Mouse (Mus musculus): Measurements from ENCODE around the gene Setd4. TPM values are rescaled to one million over a fixed set of nuclear protein-coding genes. Genes with fewer than 3 reads are reported as not detected.
"Not testable (repeated sequence)": the region's sequence is repeated elsewhere in the genome, so short reads cannot be mapped to it uniquely, and the experiment has no call there.

The Setd4 gene
- polyA plus RNA-seq, 2 experiments: 11.7 to 17.1 TPM

- Histone ChIP-seq H3K4me1 (ENCODE audit: control insufficient read depth, insufficient read depth, low read length) (no peaks in the 10 kb centered on the region), H3K9ac (ENCODE audit: low read depth, low read length, severe bottlenecking) (no peak overlapping the region), H3K9me3 (ENCODE audit: control insufficient read depth, low read length) (no peaks in the 10 kb centered on the region), H3K27ac (replicated peaks; ENCODE audit: low read depth, low read length) (no peak overlapping the region), H3K4me3 (replicated peaks; ENCODE audit: low read length) (no peak overlapping the region), H3K27me3 (ENCODE audit: control insufficient read depth, insufficient read depth, low read length) (no peaks in the 10 kb centered on the region), H3K36me3 (ENCODE audit: control insufficient read depth, insufficient read depth, low read length) (no peaks in the 10 kb centered on the region), H3K4me2 (replicated peaks; ENCODE audit: low read depth, low read length, severe bottlenecking) (no peak overlapping the region)
- ATAC-seq (ENCODE audit: low FRiP score, low read depth) (no peak), DNase-seq (ENCODE audit: low spot score) (no peak)
- 70% methylated on average over 4 of the region's 4 CpGs for WGBS
- no peak for TF ChIP-seq POLR2A (IDR thresholded peaks at IDR 0.05; ENCODE audit: borderline replicate concordance, extremely low read depth, insufficient read depth, insufficient read length)
These were observed 20.8 kb upstream of the Setd4 start for GRCm38 (mm10) chr16:93624671-93625070.

- H3K4me3 ChIP-seq (replicated peaks; ENCODE audit: low read length); H3K27ac ChIP-seq (replicated peaks; ENCODE audit: low read depth, low read length); H3K4me2 ChIP-seq (replicated peaks; ENCODE audit: low read depth, low read length, severe bottlenecking); H3K4me1 ChIP-seq (ENCODE audit: control insufficient read depth, insufficient read depth, low read length); H3K9me3 ChIP-seq (ENCODE audit: control insufficient read depth, low read length); H3K27me3 ChIP-seq (ENCODE audit: control insufficient read depth, insufficient read depth, low read length); H3K9ac ChIP-seq (ENCODE audit: low read depth, low read length, severe bottlenecking); H3K36me3 ChIP-seq (ENCODE audit: control insufficient read depth, insufficient read depth, low read length); DNase-seq (ENCODE audit: low spot score); ATAC-seq (ENCODE audit: low FRiP score, low read depth): not testable (repeated sequence)
- 83% methylated on average over 4 of the region's 4 CpGs for WGBS
These were observed 19.9 kb upstream of the Setd4 start for GRCm38 (mm10) chr16:93623759-93624158.

- TF ChIP-seq POLR2A (IDR thresholded peaks at IDR 0.05; ENCODE audit: borderline replicate concordance, extremely low read depth, insufficient read depth, insufficient read length): no peak
- no peak overlapping the region for H3K9ac ChIP-seq (ENCODE audit: low read depth, low read length, severe bottlenecking)
- DNase-seq (ENCODE audit: low spot score) (peak; percentile 1), ATAC-seq (ENCODE audit: low FRiP score, low read depth) (no peak)
- no peak overlapping the region for H3K4me2 ChIP-seq (replicated peaks; ENCODE audit: low read depth, low read length, severe bottlenecking)
- H3K9me3 ChIP-seq (ENCODE audit: control insufficient read depth, low read length): no peaks in the 10 kb centered on the region
- no peaks in the 10 kb centered on the region for H3K27me3 ChIP-seq (ENCODE audit: control insufficient read depth, insufficient read depth, low read length)
- no peak overlapping the region for H3K27ac ChIP-seq (replicated peaks; ENCODE audit: low read depth, low read length)
- 31% methylated on average over 5 of the region's 5 CpGs for WGBS
- H3K36me3 ChIP-seq (ENCODE audit: control insufficient read depth, insufficient read depth, low read length): peaks cover 11% of the 10 kb centered on the region
- no peak overlapping the region for H3K4me3 ChIP-seq (replicated peaks; ENCODE audit: low read length)
- H3K4me1 ChIP-seq (ENCODE audit: control insufficient read depth, insufficient read depth, low read length): no peaks in the 10 kb centered on the region
These were observed 11.4 kb upstream of the Setd4 start for GRCm38 (mm10) chr16:93615118-93615870.

GRCm38 (mm10) chr16:93610961-93611360 is 7.1 kb upstream of the Setd4 start:
- WGBS: 93% methylated on average over 4 of the region's 4 CpGs
- ATAC-seq (ENCODE audit: low FRiP score, low read depth): no peak
- no peak for TF ChIP-seq POLR2A (IDR thresholded peaks at IDR 0.05; ENCODE audit: borderline replicate concordance, extremely low read depth, insufficient read depth, insufficient read length)

GRCm38 (mm10) chr16:93609796-93610195 is 5.9 kb upstream of the Setd4 start:
- peaks cover 9% of the 10 kb centered on the region; the same call in 1 of the 2 replicates for H3K4me1 ChIP-seq (ENCODE audit: control insufficient read depth, insufficient read depth, low read length)
- H3K9ac ChIP-seq (ENCODE audit: low read depth, low read length, severe bottlenecking): no peak overlapping the region
- H3K9me3 ChIP-seq (ENCODE audit: control insufficient read depth, low read length): no peaks in the 10 kb centered on the region
- 98% methylated on average over 4 of the region's 4 CpGs for WGBS
- H3K4me3 ChIP-seq (replicated peaks; ENCODE audit: low read length): no peak overlapping the region
- DNase-seq (ENCODE audit: low spot score): no peak
- no peak for ATAC-seq (ENCODE audit: low FRiP score, low read depth)
- TF ChIP-seq POLR2A (IDR thresholded peaks at IDR 0.05; ENCODE audit: borderline replicate concordance, extremely low read depth, insufficient read depth, insufficient read length): no peak
- H3K27me3 ChIP-seq (ENCODE audit: control insufficient read depth, insufficient read depth, low read length): no peaks in the 10 kb centered on the region
- H3K36me3 ChIP-seq (ENCODE audit: control insufficient read depth, insufficient read depth, low read length): peaks cover 19% of the 10 kb centered on the region
- H3K27ac ChIP-seq (replicated peaks; ENCODE audit: low read depth, low read length): no peak overlapping the region
- no peak overlapping the region for H3K4me2 ChIP-seq (replicated peaks; ENCODE audit: low read depth, low read length, severe bottlenecking)

More at GRCm38 (mm10) chr16:93610961-93611360, 7.1 kb upstream of the Setd4 start:
- H3K27ac ChIP-seq (replicated peaks; ENCODE audit: low read depth, low read length): no peak overlapping the region
- H3K27me3 ChIP-seq (ENCODE audit: control insufficient read depth, insufficient read depth, low read length): no peaks in the 10 kb centered on the region
- H3K4me1 ChIP-seq (ENCODE audit: control insufficient read depth, insufficient read depth, low read length): peaks cover 7% of the 10 kb centered on the region; the same call in 1 of the 2 replicates
- no peak overlapping the region for H3K9ac ChIP-seq (ENCODE audit: low read depth, low read length, severe bottlenecking)
- no peak overlapping the region for H3K4me3 ChIP-seq (replicated peaks; ENCODE audit: low read length)
- peaks cover 19% of the 10 kb centered on the region for H3K36me3 ChIP-seq (ENCODE audit: control insufficient read depth, insufficient read depth, low read length)
- no peaks in the 10 kb centered on the region for H3K9me3 ChIP-seq (ENCODE audit: control insufficient read depth, low read length)
- no peak overlapping the region for H3K4me2 ChIP-seq (replicated peaks; ENCODE audit: low read depth, low read length, severe bottlenecking)
- DNase-seq (ENCODE audit: low spot score): no peak

Measured in limb, embryonic 14.5 days (tissue).